ENCODE assay signal across 32 mouse cellular contexts in genomic region chrX:155657971-155658370, GRCm38 (mm10). TPM values are rescaled to one million over a fixed set of nuclear protein-coding genes. Genes with fewer than 3 reads are reported as not detected.
A peak's percentile ranks its signal among the peaks of the same experiment; 100 is the strongest.
DNase-seq lines count a peak whose midpoint lies in the region; ATAC-seq lines count a peak whose summit lies in the region.
"Had no signal": no experiment of that assay in that cellular context is flagged by ENCODE, and none has a peak within 500 bp of the region (broad histone marks: within the 10 kb centered on the region; RNA-seq: fewer than 3 reads in every experiment).

No protein-coding gene starts in this region.

- H3K36me3 ChIP-seq in hindbrain, embryonic 10.5 days, result no peaks in the 10 kb centered on the region
- no peaks in the 10 kb centered on the region for H3K36me3 ChIP-seq in liver, embryonic 11.5 days (ENCODE audit: control insufficient read depth, insufficient read depth, low read length)
- H3K36me3 ChIP-seq: hindbrain, embryonic 12.5 days; kidney, embryonic 15.5 days; limb, embryonic 13.5 days; midbrain, embryonic 13.5 days; neural tube, embryonic 12.5 days had no signal

- H3K27me3 ChIP-seq in hindbrain, embryonic 10.5 days (ENCODE audit: insufficient read depth, poor library complexity, severe bottlenecking), result no peaks in the 10 kb centered on the region
- H3K27me3 ChIP-seq in liver, embryonic 11.5 days (replicated peaks; ENCODE audit: control insufficient read depth, insufficient read depth, low read length), result no peaks in the 10 kb centered on the region
- H3K27me3 ChIP-seq: hindbrain, embryonic 12.5 days; kidney, embryonic 15.5 days; limb, embryonic 13.5 days; midbrain, embryonic 13.5 days; neural tube, embryonic 12.5 days had no signal

- no peak overlapping the region for H3K27ac ChIP-seq in hindbrain, embryonic 10.5 days
- no peak overlapping the region for H3K27ac ChIP-seq in liver, embryonic 11.5 days (ENCODE audit: low read depth, low read length)
- H3K27ac ChIP-seq: hindbrain, embryonic 12.5 days; kidney, embryonic 15.5 days; limb, embryonic 13.5 days; liver, embryonic 14.5 days; midbrain, embryonic 13.5 days; neural tube, embryonic 12.5 days had no signal

- no peaks in the 10 kb centered on the region for H3K9me3 ChIP-seq in hindbrain, embryonic 10.5 days
- H3K9me3 ChIP-seq in liver, embryonic 11.5 days (ENCODE audit: control insufficient read depth, low read length), result no peaks in the 10 kb centered on the region
- H3K9me3 ChIP-seq: hindbrain, embryonic 12.5 days; kidney, embryonic 15.5 days; limb, embryonic 13.5 days; megakaryocyte, embryonic 14.5 days; midbrain, embryonic 13.5 days; neural tube, embryonic 12.5 days had no signal

- H3K4me1 ChIP-seq in hindbrain, embryonic 10.5 days (replicated peaks), result no peaks in the 10 kb centered on the region
- no peaks in the 10 kb centered on the region for H3K4me1 ChIP-seq in liver, embryonic 11.5 days (replicated peaks; ENCODE audit: control insufficient read depth, insufficient read depth, low read length)
- H3K4me1 ChIP-seq: hindbrain, embryonic 12.5 days; kidney, embryonic 15.5 days; limb, embryonic 13.5 days; megakaryocyte, embryonic 14.5 days; midbrain, embryonic 13.5 days; neural tube, embryonic 12.5 days had no signal

- no peak overlapping the region for H3K4me2 ChIP-seq in liver, embryonic 11.5 days
- H3K4me2 ChIP-seq: heart, embryonic 11.5 days; hindbrain, embryonic 12.5 days; kidney, embryonic 15.5 days; limb, embryonic 13.5 days; lung, embryonic 14.5 days; midbrain, embryonic 13.5 days; neural tube, embryonic 12.5 days had no signal

- H3K4me3 ChIP-seq in hindbrain, embryonic 10.5 days, result no peak overlapping the region
- no peak overlapping the region for H3K4me3 ChIP-seq in liver, embryonic 11.5 days (ENCODE audit: low read depth, low read length)
- H3K4me3 ChIP-seq: hindbrain, embryonic 12.5 days; kidney, embryonic 15.5 days; limb, embryonic 13.5 days; megakaryocyte, embryonic 14.5 days; midbrain, embryonic 13.5 days; neural tube, embryonic 12.5 days had no signal

- DNase-seq in cerebellum, adult 11-12 months, result peak; percentile 64
- peak; percentile 31 for DNase-seq in cerebellum, adult 8-10 months
- peak; percentile 58 to 61 for DNase-seq in cerebellum, postnatal 36 days
- peak; percentile 1 for DNase-seq in layer of hippocampus, postnatal 36 days
- no peak for DNase-seq in gastrocnemius, postnatal 14 days
- no peak for DNase-seq in hindbrain, embryonic 10.5 days (ENCODE audit: low spot score)
- DNase-seq in liver, embryonic 11.5 days (ENCODE audit: low spot score), result no peak
- DNase-seq: adrenal gland, postnatal 14 days; gastrocnemius, postnatal 10 days; heart, adult 11 months; kidney, postnatal 36 days; lung, embryonic 14.5 days; right cerebral cortex, postnatal 25 days; spleen, adult 18-20 months; thymus, postnatal 14 days had no signal

- no peak for ATAC-seq in liver, embryonic 11.5 days (replicated peaks; ENCODE audit: low FRiP score)
- ATAC-seq: activated CD4-positive, CD25-positive, alpha-beta regulatory T cell, adult 4 months; forebrain, embryonic 14.5 days; intestine, postnatal 0 days; midbrain, embryonic 13.5 days had no signal

- H3K9ac ChIP-seq in liver, embryonic 11.5 days (ENCODE audit: low read depth, low read length), result no peak overlapping the region
- H3K9ac ChIP-seq: hindbrain, embryonic 12.5 days; kidney, embryonic 15.5 days; limb, embryonic 13.5 days; liver, embryonic 14.5 days; lung, embryonic 14.5 days; midbrain, embryonic 13.5 days; neural tube, embryonic 12.5 days had no signal

- intact Hi-C loops in gastrocnemius, postnatal 14 days (cut with DNase I; ENCODE audit: low total_unique reads), result no loop called here

- WGBS in hindbrain, embryonic 10.5 days, result 84% methylated on average over 1 of the region's 1 CpGs
- WGBS in liver, embryonic 11.5 days, result 67% methylated on average over 1 of the region's 1 CpGs

RNA-seq across cellular contexts. Expression of gene Gm15155, which starts 33.4 kb away (rescaled TPM):
- total RNA-seq in layer of hippocampus, postnatal 36 days (2021), result not detected
- not detected for total RNA-seq in gastrocnemius, postnatal 14 days (2021)
- not detected in 2 replicates for polyA plus RNA-seq in hindbrain, embryonic 10.5 days (2016; fragmentation: Nextera tagmentation; extraction: Ambion mirVana)
- polyA plus RNA-seq in liver, embryonic 11.5 days (2014; fragmentation: Nextera tagmentation; extraction: Ambion mirVana), result not detected in 2 replicates
- total RNA-seq: adrenal gland, postnatal 14 days; gastrocnemius, postnatal 10 days; layer of hippocampus, postnatal 25 days; MEL had no signal
- polyA plus RNA-seq: activated CD4-positive, CD25-positive, alpha-beta regulatory T cell, adult 4 months; brain, embryonic 14.5 days; C2C12; embryonic facial prominence, embryonic 14.5 days; forebrain, embryonic 14.5 days; heart, embryonic 11.5 days; heart, postnatal 0 days; hindbrain, embryonic 12.5 days; intestine, postnatal 0 days; kidney, embryonic 15.5 days; limb, embryonic 13.5 days; liver, embryonic 14.5 days; lung, embryonic 14.5 days; midbrain, embryonic 13.5 days; neural tube, embryonic 12.5 days had no signal

RNA-seq across cellular contexts. Expression of gene Ptchd1, which starts 34.4 kb away (rescaled TPM):
- 1 to 10 TPM; 6.3 to 6.5 TPM for total RNA-seq in layer of hippocampus, postnatal 36 days (2021)
- total RNA-seq in gastrocnemius, postnatal 14 days (2021), result under 1 TPM; 0.16 to 0.21 TPM
- 0.22 and 0.59 TPM in 2 replicates for polyA plus RNA-seq in hindbrain, embryonic 10.5 days (2016; fragmentation: Nextera tagmentation; extraction: Ambion mirVana)
- 0.60 and 0.69 TPM in 2 replicates for polyA plus RNA-seq in liver, embryonic 11.5 days (2014; fragmentation: Nextera tagmentation; extraction: Ambion mirVana)
- total RNA-seq: MEL had no signal
- polyA plus RNA-seq: activated CD4-positive, CD25-positive, alpha-beta regulatory T cell, adult 4 months had no signal

Comparison
In these comparisons a context has a peak if more than half of its experiments do, and no peak if none do; other contexts are left out.
1. DNase-seq: peak in cerebellum, adult 11-12 months (single experiment), cerebellum, adult 8-10 months (single experiment), cerebellum, postnatal 36 days (2 of 2) and layer of hippocampus, postnatal 36 days (2 of 2); none in gastrocnemius, postnatal 14 days (single experiment), hindbrain, embryonic 10.5 days (single experiment) and liver, embryonic 11.5 days (single experiment).
2. RNA of gene Ptchd1, which starts 34.4 kb away (total RNA-seq): 6.3 to 6.5 TPM in layer of hippocampus, postnatal 36 days; 0.16 to 0.21 TPM in gastrocnemius, postnatal 14 days; every median in the first group is over 4 times any median in the second.